Mouse (Mus musculus) limb, embryonic 14.5 days (tissue): ENCODE results near the gene Cyp20a1. TPM values are rescaled to one million over a fixed set of nuclear protein-coding genes. Genes with fewer than 3 reads are reported as not detected.

Source experiments
- ATAC-seq: fragments of 200-750 bp; cut with Nextera tagmentation; 2 replicates; pipeline ENCODE4 v1.8.0; 2017; ENCODE audit warnings: low read depth, moderate number of reproducible peaks, moderate TSS enrichment; ENCODE audit not compliant: low FRiP score
- DNase-seq: peaks from one replicate; pipeline ENCODE4 v3.0.0-alpha.2; 2015; ENCODE audit warnings: low spot score
- H3K27ac ChIP-seq: fragments of 300-500 bp; sonication (generic); replicated peaks from 2 replicates; pipeline ENCODE4 v1.5.1; 2014; ENCODE audit warnings: low read depth, mild to moderate bottlenecking, low read length, moderate library complexity, mixed read lengths
- H3K27me3 ChIP-seq: fragments of 300-500 bp; sonication (generic); 2 replicates; pipeline ENCODE4 v1.6.1; 2014; ENCODE audit warnings: low read length, mixed read lengths; ENCODE audit not compliant: control insufficient read depth, insufficient read depth
- H3K36me3 ChIP-seq: fragments of 300-500 bp; sonication (generic); 2 replicates; pipeline ENCODE4 v1.6.1; 2014; ENCODE audit warnings: mild to moderate bottlenecking, low read length, moderate library complexity, mixed read lengths; ENCODE audit not compliant: control insufficient read depth, insufficient read depth
- H3K4me1 ChIP-seq: fragments of 300-500 bp; sonication (generic); 2 replicates; pipeline ENCODE4 v1.6.1; 2014; ENCODE audit warnings: antibody characterized with exemption, low read length, mixed read lengths; ENCODE audit not compliant: control insufficient read depth, insufficient read depth
- H3K4me2 ChIP-seq: fragments of 300-500 bp; sonication (generic); replicated peaks from 2 replicates; pipeline ENCODE4 v1.6.1; 2014; ENCODE audit warnings: low read depth, mild to moderate bottlenecking, low read length, moderate library complexity; ENCODE audit not compliant: severe bottlenecking
- H3K4me3 ChIP-seq: fragments of 300-500 bp; sonication (generic); replicated peaks from 2 replicates; pipeline ENCODE4 v1.5.1; 2014; ENCODE audit warnings: low read length
- H3K9ac ChIP-seq: fragments of 300-500 bp; sonication (generic); 2 replicates; pipeline ENCODE4 v1.6.1; 2014; ENCODE audit warnings: mild to moderate bottlenecking, low read depth, low read length, moderate library complexity; ENCODE audit not compliant: severe bottlenecking
- H3K9me3 ChIP-seq: fragments of 300-500 bp; sonication (generic); 2 replicates; pipeline ENCODE4 v1.6.1; 2016; ENCODE audit warnings: low read length; ENCODE audit not compliant: control insufficient read depth
- POLR2A ChIP-seq: fragments of 200-500 bp; IDR thresholded peaks from 2 replicates; pipeline ENCODE4 v1.8.0; 2012; ENCODE audit warnings: inconsistent platforms, mild to moderate bottlenecking, moderate library complexity, borderline replicate concordance; ENCODE audit not compliant: insufficient read depth, insufficient read length; ENCODE audit errors: extremely low read depth
- WGBS: fragments of 180-500 bp; shearing (Covaris S2); extraction: QIAGEN DNeasy Blood & Tissue Kit; methylation state at CpG from one replicate; pipeline ENCODE4 v1.1.7; 2014; 5-methylcytosine and 5-hydroxymethylcytosine counted together
- polyA plus RNA-seq, 2 experiments: library from polyadenylated mRNA; depleted of rRNA in 1 of 2; stranded (reverse) in 1 of 2; unstranded in 1 of 2; fragments of >200 nt; fragmentation: Nextera tagmentation in 1 of 2; extraction: Ambion mirVana in 1 of 2; gene quantifications; 2 replicates each; pipeline versions ENCODE4 v1.2.1 to v1.2.3; 2012 to 2014

The Cyp20a1 gene
- polyA plus RNA-seq (2012; rRNA removed), result 20.9 and 24.3 TPM in 2 replicates
- polyA plus RNA-seq (2014; fragmentation: Nextera tagmentation; extraction: Ambion mirVana), result 5.5 and 6.3 TPM in 2 replicates

DNA sequence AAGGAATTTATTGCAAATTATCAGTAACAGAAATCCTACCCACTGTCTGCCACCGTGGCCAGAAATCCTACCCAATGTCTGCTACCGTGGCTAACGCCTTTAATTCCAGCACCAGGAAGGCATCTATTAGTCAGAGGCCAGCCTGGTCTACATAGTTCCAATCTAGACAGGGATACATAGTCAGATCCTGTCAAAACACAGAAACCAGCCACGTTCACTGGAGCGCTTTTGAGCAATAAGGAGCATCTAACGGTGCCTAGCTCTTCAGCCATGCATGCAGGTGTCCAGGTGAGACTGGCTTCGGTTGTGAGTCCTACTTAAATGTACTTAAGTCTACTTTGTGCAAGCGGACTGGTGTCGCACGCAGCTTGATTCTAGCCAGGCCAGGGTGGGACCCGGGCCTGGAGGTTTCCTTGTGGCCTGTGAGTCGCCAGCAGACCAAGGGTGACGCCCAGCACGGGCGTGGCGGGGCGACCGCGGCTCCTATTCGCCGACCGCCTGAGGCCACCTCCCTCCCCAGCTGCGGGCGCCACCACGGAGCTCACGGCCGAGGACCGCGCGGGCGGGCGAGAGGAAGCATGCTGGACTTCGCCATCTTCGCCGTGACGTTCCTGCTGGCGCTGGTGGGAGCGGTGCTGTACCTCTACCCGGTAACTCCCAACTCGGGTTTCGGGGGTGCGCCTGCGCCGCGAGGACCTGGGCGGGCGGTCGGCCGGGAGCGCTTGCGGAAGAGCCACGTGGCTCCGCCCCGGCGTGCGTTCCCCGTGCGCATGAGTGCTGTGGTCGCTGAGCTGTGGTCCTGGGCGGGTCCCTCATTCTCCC lies at the start of gene Cyp20a1:
Gene Cyp20a1, plus strand, starts transcription at position 516 of the 822 bp plus-strand sequence.
- peak; percentile 76; the same call in 1 of the 2 replicates for TF ChIP-seq POLR2A
- H3K36me3 ChIP-seq, result peaks cover 8% of the 10 kb centered on the region
- peak; percentile 86 for DNase-seq
- peak; percentile 98 for ATAC-seq
- H3K4me1 ChIP-seq, result peaks cover 9% of the 10 kb centered on the region
- 1% methylated on average over 41 of the region's 60 CpGs for WGBS
- H3K27ac ChIP-seq, result peak within 1 kb of the TSS; percentile 92
- H3K9ac ChIP-seq, result peak within 1 kb of the TSS; percentile 77
- peak within 1 kb of the TSS; percentile 66 for H3K4me2 ChIP-seq
- no peaks in the 10 kb centered on the region for H3K9me3 ChIP-seq
- no peaks in the 10 kb centered on the region for H3K27me3 ChIP-seq
- peak within 1 kb of the TSS; percentile 57 for H3K4me3 ChIP-seq

- no peaks in the 10 kb centered on the region for H3K4me1 ChIP-seq
- no peak overlapping the region for H3K27ac ChIP-seq
- ATAC-seq, result no peak
- DNase-seq, result no peak
- H3K9ac ChIP-seq, result no peak overlapping the region
- peaks cover 63% of the 10 kb centered on the region for H3K36me3 ChIP-seq
- H3K4me2 ChIP-seq, result no peak overlapping the region
- TF ChIP-seq POLR2A, result no peak
- no peak overlapping the region for H3K4me3 ChIP-seq
- no peaks in the 10 kb centered on the region for H3K27me3 ChIP-seq
- WGBS, result 69% methylated on average over 1 of the region's 1 CpGs
- no peaks in the 10 kb centered on the region for H3K9me3 ChIP-seq
These were observed 49.2 kb upstream of the Cyp20a1 start for GRCm38 (mm10) chr1:60293921-60294320.

GRCm38 (mm10) chr1:60343630-60344455 lies 720 bp downstream of the Cyp20a1 start:
- no peaks in the 10 kb centered on the region for H3K27me3 ChIP-seq
- H3K4me3 ChIP-seq, result peak overlapping the region; percentile 57
- H3K4me2 ChIP-seq, result peak overlapping the region; percentile 66
- peak overlapping the region; percentile 77 for H3K9ac ChIP-seq
- ATAC-seq (peak; percentile 17; the same call in 1 of the 2 replicates), DNase-seq (no peak)
- H3K4me1 ChIP-seq, result peaks cover 9% of the 10 kb centered on the region
- no peak for TF ChIP-seq POLR2A
- no peaks in the 10 kb centered on the region for H3K9me3 ChIP-seq
- WGBS, result 12% methylated on average over 14 of the region's 14 CpGs
- peaks cover 4% of the 10 kb centered on the region for H3K36me3 ChIP-seq
- H3K27ac ChIP-seq, result peak overlapping the region; percentile 92

- no peak for TF ChIP-seq POLR2A
- Histone ChIP-seq H3K4me2 (no peak overlapping the region), H3K4me1 (peaks cover 9% of the 10 kb centered on the region), H3K27ac (no peak overlapping the region), H3K9ac (no peak overlapping the region), H3K27me3 (no peaks in the 10 kb centered on the region), H3K4me3 (no peak overlapping the region), H3K9me3 (no peaks in the 10 kb centered on the region; the same call in 1 of the 2 replicates), H3K36me3 (no peaks in the 10 kb centered on the region)
- no peak for DNase-seq
- ATAC-seq, result no peak
- WGBS, result 93% methylated on average over 6 of the region's 6 CpGs
These were observed 1.5 kb downstream of the Cyp20a1 start for GRCm38 (mm10) chr1:60344670-60345069.

- H3K4me1 ChIP-seq, result peaks cover 9% of the 10 kb centered on the region
- no peaks in the 10 kb centered on the region; the same call in 1 of the 2 replicates for H3K9me3 ChIP-seq
- H3K9ac ChIP-seq, result no peak overlapping the region
- ATAC-seq, result no peak
- DNase-seq, result no peak
- 78% methylated on average over 2 of the region's 2 CpGs for WGBS
- H3K36me3 ChIP-seq, result no peaks in the 10 kb centered on the region
- no peaks in the 10 kb centered on the region for H3K27me3 ChIP-seq
- H3K4me2 ChIP-seq, result no peak overlapping the region
- no peak for TF ChIP-seq POLR2A
- no peak overlapping the region for H3K27ac ChIP-seq
- no peak overlapping the region for H3K4me3 ChIP-seq
These were observed 2.6 kb downstream of the Cyp20a1 start for GRCm38 (mm10) chr1:60345712-60346111.
